Comparison of ENCODE assay signal across 13 mouse cellular contexts in genomic region chr15:84942647-84943285, GRCm38 (mm10). TPM values are rescaled to one million over a fixed set of nuclear protein-coding genes. Genes with fewer than 3 reads are reported as not detected.
A peak's percentile ranks its signal among the peaks of the same experiment; 100 is the strongest.
DNase-seq lines count a peak whose midpoint lies in the region; ATAC-seq and TF ChIP-seq lines count a peak whose summit lies in the region.
"Had no signal": no experiment of that assay in that cellular context is flagged by ENCODE, and none has a peak within 500 bp of the region (broad histone marks: within the 10 kb centered on the region; RNA-seq: fewer than 3 reads in every experiment).

No protein-coding gene starts in this region.

- H3K9ac ChIP-seq in forebrain, embryonic 15.5 days (replicated peaks), result no peak overlapping the region
- no peak overlapping the region for H3K9ac ChIP-seq in forebrain, postnatal 0 days
- H3K9ac ChIP-seq: heart, embryonic 13.5 days had no signal

- H3K4me2 ChIP-seq in forebrain, embryonic 15.5 days (replicated peaks), result no peak overlapping the region
- H3K4me2 ChIP-seq in forebrain, postnatal 0 days (ENCODE audit: low read depth), result no peak overlapping the region
- H3K4me2 ChIP-seq: heart, embryonic 13.5 days; midbrain, embryonic 11.5 days had no signal

- no peaks in the 10 kb centered on the region for H3K4me1 ChIP-seq in forebrain, embryonic 15.5 days
- H3K4me1 ChIP-seq in forebrain, embryonic 10.5 days, result no peaks in the 10 kb centered on the region
- no peaks in the 10 kb centered on the region for H3K4me1 ChIP-seq in forebrain, postnatal 0 days (ENCODE audit: insufficient read depth)

- H3K27me3 ChIP-seq in forebrain, embryonic 15.5 days, result no peaks in the 10 kb centered on the region
- no peaks in the 10 kb centered on the region for H3K27me3 ChIP-seq in forebrain, embryonic 10.5 days (ENCODE audit: poor library complexity, severe bottlenecking)
- H3K27me3 ChIP-seq in forebrain, postnatal 0 days (ENCODE audit: insufficient read depth, low read length), result no peaks in the 10 kb centered on the region
- H3K27me3 ChIP-seq: heart, embryonic 13.5 days; Patski had no signal

- no peak for DNase-seq in forebrain, embryonic 10.5 days (ENCODE audit: extremely low spot score, low spot score)
- DNase-seq in left cerebral cortex, adult 18-20 months (ENCODE audit: low spot score in 2 of 2), result peak; percentile 58 to 69
- DNase-seq in left cerebral cortex, adult 8-10 months (ENCODE audit: low spot score in 2 of 2), result no peak
- DNase-seq in forebrain, postnatal 0 days, result peak; percentile 22
- DNase-seq in left cerebral cortex, postnatal 36 days (ENCODE audit: low spot score in 2 of 2), result peak; percentile 55 to 56
- DNase-seq in testis, postnatal 10 days (ENCODE audit: low spot score), result no peak
- DNase-seq in adipocyte (ENCODE audit: low spot score), result no peak
- DNase-seq: adrenal gland, postnatal 36 days; cerebellum, adult 9-11 months had no signal

- no peak overlapping the region for H3K4me3 ChIP-seq in forebrain, embryonic 15.5 days
- H3K4me3 ChIP-seq in forebrain, embryonic 10.5 days, result no peak overlapping the region
- no peak overlapping the region for H3K4me3 ChIP-seq in forebrain, postnatal 0 days (ENCODE audit: low read depth, low read length)
- H3K4me3 ChIP-seq: heart, embryonic 13.5 days had no signal

- no peak overlapping the region; the same call in 1 of the 2 replicates for H3K27ac ChIP-seq in forebrain, embryonic 15.5 days (replicated peaks)
- H3K27ac ChIP-seq in forebrain, embryonic 10.5 days, result no peak overlapping the region
- H3K27ac ChIP-seq in forebrain, postnatal 0 days (ENCODE audit: low read depth, low read length), result peak overlapping the region; percentile 35; the same call in 1 of the 2 replicates
- H3K27ac ChIP-seq: heart, embryonic 13.5 days had no signal

- TF ChIP-seq CTCF in forebrain, postnatal 0 days (IDR thresholded peaks at IDR 0.05; ENCODE audit: low read depth), result no peak

- peak; percentile 71; the same call in 1 of the 2 replicates for ATAC-seq in forebrain, embryonic 15.5 days (replicated peaks)
- ATAC-seq in forebrain, postnatal 0 days, result peak; percentile 82
- ATAC-seq: Patski had no signal

- intact Hi-C loops in left cerebral cortex, postnatal 36 days (cut with DNase I), result loop anchor here (5.0 kb wide), 1 partner anchor 45 kb away; the partner anchor contains the start of gene 5031439G07Rik

- H3K36me3 ChIP-seq in forebrain, embryonic 15.5 days, result peaks cover 43% of the 10 kb centered on the region
- H3K36me3 ChIP-seq in forebrain, embryonic 10.5 days (replicated peaks), result peaks cover 65% of the 10 kb centered on the region
- peaks cover 53% of the 10 kb centered on the region for H3K36me3 ChIP-seq in forebrain, postnatal 0 days (ENCODE audit: insufficient read depth)

- WGBS in forebrain, embryonic 15.5 days, result 58% methylated on average over 11 of the region's 11 CpGs
- 83% methylated on average over 11 of the region's 11 CpGs for WGBS in forebrain, embryonic 10.5 days
- 41% methylated on average over 11 of the region's 11 CpGs for WGBS in forebrain, postnatal 0 days

- H3K9me3 ChIP-seq in forebrain, embryonic 15.5 days, result no peaks in the 10 kb centered on the region
- no peaks in the 10 kb centered on the region for H3K9me3 ChIP-seq in forebrain, embryonic 10.5 days
- H3K9me3 ChIP-seq in forebrain, postnatal 0 days (ENCODE audit: low read length), result no peaks in the 10 kb centered on the region
- H3K9me3 ChIP-seq: heart, embryonic 13.5 days had no signal

RNA-seq across cellular contexts. Expression of gene Nup50, which starts 19.6 kb away (rescaled TPM):
- polyA plus RNA-seq in forebrain, embryonic 15.5 days (2015; fragmentation: Nextera tagmentation; extraction: Ambion mirVana), result 32.5 and 35.7 TPM in 2 replicates
- polyA plus RNA-seq in forebrain, embryonic 10.5 days (2016; fragmentation: Nextera tagmentation; extraction: Ambion mirVana), result 75.8 and 77.5 TPM in 2 replicates
- 10 to 100 TPM; 30.6 to 33.4 TPM for total RNA-seq in left cerebral cortex, adult 18-20 months (2021)
- 10 to 100 TPM; 27.8 to 30.0 (median 28.9) TPM for total RNA-seq in left cerebral cortex, adult 8-10 months (2022)
- 19.5 and 24.8 TPM in 2 replicates for total RNA-seq in forebrain, postnatal 0 days (2014; rRNA removed)
- polyA plus RNA-seq in forebrain, postnatal 0 days (2015; fragmentation: Nextera tagmentation; extraction: Ambion mirVana), result 23.5 and 24.5 TPM in 2 replicates
- total RNA-seq in left cerebral cortex, postnatal 36 days (2021), result 10 to 100 TPM; 32.5 to 33.1 TPM

RNA-seq across cellular contexts. Expression of gene Gm29666, which starts 22.9 kb away (rescaled TPM):
- polyA plus RNA-seq in forebrain, embryonic 15.5 days (2015; fragmentation: Nextera tagmentation; extraction: Ambion mirVana), result 0.92 and 1.0 TPM in 2 replicates
- 1.1 and 1.3 TPM in 2 replicates for polyA plus RNA-seq in forebrain, embryonic 10.5 days (2016; fragmentation: Nextera tagmentation; extraction: Ambion mirVana)
- 1 to 10 TPM; 1.1 TPM for total RNA-seq in left cerebral cortex, adult 18-20 months (2021)
- 1 to 10 TPM; 1.4 to 1.8 (median 1.7) TPM for total RNA-seq in left cerebral cortex, adult 8-10 months (2022)
- total RNA-seq in forebrain, postnatal 0 days (2014; rRNA removed), result 0.54 and 0.86 TPM in 2 replicates
- 0.26 and 0.47 TPM in 2 replicates for polyA plus RNA-seq in forebrain, postnatal 0 days (2015; fragmentation: Nextera tagmentation; extraction: Ambion mirVana)
- 1 to 10 TPM in 1 of 2 experiments, under 1 TPM in 1; 0.96 to 1.9 TPM for total RNA-seq in left cerebral cortex, postnatal 36 days (2021)

RNA-seq across cellular contexts. Expression of gene 5031439G07Rik, which starts 45.6 kb away (rescaled TPM):
- 22.1 and 27.7 TPM in 2 replicates for polyA plus RNA-seq in forebrain, embryonic 15.5 days (2015; fragmentation: Nextera tagmentation; extraction: Ambion mirVana)
- polyA plus RNA-seq in forebrain, embryonic 10.5 days (2016; fragmentation: Nextera tagmentation; extraction: Ambion mirVana), result 9.6 and 9.8 TPM in 2 replicates
- 10 to 100 TPM; 90.8 to 94.2 TPM for total RNA-seq in left cerebral cortex, adult 18-20 months (2021)
- total RNA-seq in left cerebral cortex, adult 8-10 months (2022), result 100 to 1,000 TPM; 105 to 107 (median 107) TPM
- total RNA-seq in forebrain, postnatal 0 days (2014; rRNA removed), result 99.6 and 112 TPM in 2 replicates
- 27.4 and 28.9 TPM in 2 replicates for polyA plus RNA-seq in forebrain, postnatal 0 days (2015; fragmentation: Nextera tagmentation; extraction: Ambion mirVana)
- 10 to 100 TPM; 76.2 to 83.6 TPM for total RNA-seq in left cerebral cortex, postnatal 36 days (2021)

Comparison
In these comparisons a context has a peak if more than half of its experiments do, and no peak if none do; other contexts are left out.
1. DNase-seq: peak in left cerebral cortex, adult 18-20 months (2 of 2), forebrain, postnatal 0 days (single experiment) and left cerebral cortex, postnatal 36 days (2 of 2); none in forebrain, embryonic 10.5 days (single experiment), left cerebral cortex, adult 8-10 months (0 of 2), testis, postnatal 10 days (single experiment) and adipocyte (single experiment).